Comparison of ENCODE assay signal across 24 mouse cellular contexts in the genomic region with DNA sequence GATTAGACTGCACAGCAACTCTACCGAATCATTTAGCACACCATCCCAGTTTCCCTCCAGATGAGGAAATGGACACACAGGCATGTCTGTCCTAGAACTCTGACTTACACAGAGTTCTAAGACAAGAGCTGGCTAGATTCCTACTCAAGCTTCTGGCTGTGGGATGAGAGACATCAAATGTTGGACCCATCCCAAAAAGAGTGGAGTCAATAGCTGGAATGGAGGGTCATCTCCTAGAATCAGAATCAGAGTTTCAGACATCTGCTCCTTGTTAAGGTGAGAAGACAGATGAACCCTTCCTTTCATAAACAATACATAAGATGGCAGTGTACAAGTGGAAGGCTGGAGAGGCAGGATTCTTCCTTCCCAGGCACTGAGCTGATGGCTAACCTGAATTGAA.
A peak's percentile ranks its signal among the peaks of the same experiment; 100 is the strongest.
DNase-seq lines count a peak whose midpoint lies in the region; ATAC-seq and TF ChIP-seq lines count a peak whose summit lies in the region.
"Had no signal": no experiment of that assay in that cellular context is flagged by ENCODE, and none has a peak within 500 bp of the region (broad histone marks: within the 10 kb centered on the region; RNA-seq: fewer than 3 reads in every experiment).

No protein-coding gene starts in this region.

- peak; percentile 33 for DNase-seq in cerebellum, adult 11-12 months
- DNase-seq in cerebellum, postnatal 36 days, result no peak
- DNase-seq in cerebellum, adult 9-11 months, result peak; percentile 51
- no peak for DNase-seq in forebrain, postnatal 0 days
- DNase-seq in lung, embryonic 14.5 days, result peak; percentile 35
- DNase-seq in lung, postnatal 10 days, result no peak
- DNase-seq: adrenal gland, adult 8-10 months; adrenal gland, postnatal 36 days; B cell, adult 2 months; embryo, embryonic 11 days; gastrocnemius, postnatal 10 days; heart, adult 18-20 months; heart, postnatal 10 days; heart, postnatal 4 days; kidney, adult 18-20 months had no signal

- H3K4me1 ChIP-seq in forebrain, embryonic 16.5 days (replicated peaks; ENCODE audit: control insufficient read depth, insufficient read depth, low read length), result peaks cover 17% of the 10 kb centered on the region
- peaks cover 5% of the 10 kb centered on the region for H3K4me1 ChIP-seq in forebrain, postnatal 0 days (ENCODE audit: insufficient read depth)
- H3K4me1 ChIP-seq in lung, embryonic 14.5 days (ENCODE audit: insufficient read depth), result no peaks in the 10 kb centered on the region
- H3K4me1 ChIP-seq: embryonic facial prominence, embryonic 15.5 days; forebrain, embryonic 10.5 days; intestine, embryonic 15.5 days had no signal

- no peak overlapping the region for H3K4me3 ChIP-seq in forebrain, embryonic 16.5 days (replicated peaks; ENCODE audit: low read length)
- no peak overlapping the region for H3K4me3 ChIP-seq in forebrain, postnatal 0 days (ENCODE audit: low read depth, low read length)
- H3K4me3 ChIP-seq in lung, embryonic 14.5 days (ENCODE audit: low read depth, low read length), result no peak overlapping the region
- H3K4me3 ChIP-seq: embryonic facial prominence, embryonic 15.5 days; erythroblast, embryonic 14.5 days; forebrain, embryonic 10.5 days; heart, embryonic 10.5 days; intestine, embryonic 15.5 days had no signal

- no peak for TF ChIP-seq CTCF in forebrain, postnatal 0 days (IDR thresholded peaks at IDR 0.05; ENCODE audit: low read depth)
- no peak for TF ChIP-seq CTCF in lung, embryonic 14.5 days (IDR thresholded peaks at IDR 0.05; ENCODE audit: low read depth)

- 90% methylated on average over 1 of the region's 1 CpGs for WGBS in forebrain, embryonic 16.5 days
- 90% methylated on average over 1 of the region's 1 CpGs for WGBS in forebrain, postnatal 0 days
- 73% methylated on average over 1 of the region's 1 CpGs for WGBS in lung, embryonic 14.5 days

- 0 out of 2 replicates have a peak overlapping the region, but pooled peaks have one; percentile 34 for H3K27ac ChIP-seq in forebrain, embryonic 16.5 days (ENCODE audit: low read length)
- no peak overlapping the region for H3K27ac ChIP-seq in forebrain, postnatal 0 days (ENCODE audit: low read depth, low read length)
- no peak overlapping the region for H3K27ac ChIP-seq in lung, embryonic 14.5 days (ENCODE audit: low read depth)
- H3K27ac ChIP-seq: embryonic facial prominence, embryonic 15.5 days; forebrain, embryonic 10.5 days; heart, embryonic 10.5 days; intestine, embryonic 15.5 days had no signal

- H3K4me2 ChIP-seq in forebrain, embryonic 16.5 days (ENCODE audit: low read length), result no peak overlapping the region
- H3K4me2 ChIP-seq in forebrain, postnatal 0 days (ENCODE audit: low read depth), result no peak overlapping the region
- no peak overlapping the region for H3K4me2 ChIP-seq in lung, embryonic 14.5 days
- H3K4me2 ChIP-seq: embryonic facial prominence, embryonic 15.5 days; intestine, embryonic 15.5 days had no signal

- H3K9ac ChIP-seq in forebrain, embryonic 16.5 days (replicated peaks; ENCODE audit: low read depth, low read length), result no peak overlapping the region
- H3K9ac ChIP-seq in forebrain, postnatal 0 days, result no peak overlapping the region
- no peak overlapping the region for H3K9ac ChIP-seq in lung, embryonic 14.5 days
- H3K9ac ChIP-seq: embryonic facial prominence, embryonic 15.5 days; intestine, embryonic 15.5 days had no signal

- H3K27me3 ChIP-seq in forebrain, embryonic 16.5 days (replicated peaks; ENCODE audit: control insufficient read depth, insufficient read depth, low read length), result no peaks in the 10 kb centered on the region
- H3K27me3 ChIP-seq in forebrain, postnatal 0 days (ENCODE audit: insufficient read depth, low read length), result no peaks in the 10 kb centered on the region
- H3K27me3 ChIP-seq in lung, embryonic 14.5 days (ENCODE audit: insufficient read depth, low read length), result no peaks in the 10 kb centered on the region
- H3K27me3 ChIP-seq: embryonic facial prominence, embryonic 15.5 days; intestine, embryonic 15.5 days had no signal

- H3K9me3 ChIP-seq in forebrain, embryonic 16.5 days (ENCODE audit: control insufficient read depth, low read length), result no peaks in the 10 kb centered on the region
- H3K9me3 ChIP-seq in forebrain, postnatal 0 days (ENCODE audit: low read length), result no peaks in the 10 kb centered on the region
- H3K9me3 ChIP-seq in lung, embryonic 14.5 days (ENCODE audit: low read depth, low read length), result no peaks in the 10 kb centered on the region
- H3K9me3 ChIP-seq: embryonic facial prominence, embryonic 15.5 days; forebrain, embryonic 10.5 days; G1E; heart, embryonic 10.5 days; intestine, embryonic 15.5 days had no signal

- no peaks in the 10 kb centered on the region for H3K36me3 ChIP-seq in forebrain, embryonic 16.5 days (ENCODE audit: control insufficient read depth, insufficient read depth)
- H3K36me3 ChIP-seq in forebrain, postnatal 0 days (ENCODE audit: insufficient read depth), result no peaks in the 10 kb centered on the region
- 0 out of 2 replicates have a peak, but pooled peaks cover 3% of the 10 kb centered on the region for H3K36me3 ChIP-seq in lung, embryonic 14.5 days (ENCODE audit: insufficient read depth)
- H3K36me3 ChIP-seq: embryonic facial prominence, embryonic 15.5 days; intestine, embryonic 15.5 days had no signal

- no peak for ATAC-seq in cerebellum, adult (ENCODE audit: insufficient number of reproducible peaks, low FRiP score, low TSS enrichment)
- ATAC-seq in forebrain, embryonic 16.5 days, result no peak
- no peak for ATAC-seq in forebrain, postnatal 0 days
- no peak for ATAC-seq in lung, embryonic 14.5 days (ENCODE audit: insufficient read depth)
- ATAC-seq: CD4-positive, CD25-positive, alpha-beta regulatory T cell, adult 4 months; intestine, embryonic 15.5 days had no signal

Comparison
In these comparisons a context has a peak if more than half of its experiments do, and no peak if none do; other contexts are left out.
1. DNase-seq: peak in cerebellum, adult 11-12 months (single experiment), cerebellum, adult 9-11 months (single experiment) and lung, embryonic 14.5 days (single experiment); none in cerebellum, postnatal 36 days (0 of 2), forebrain, postnatal 0 days (single experiment) and lung, postnatal 10 days (single experiment).